Comparison of ENCODE assay signal across 16 mouse cellular contexts in the genomic region with DNA sequence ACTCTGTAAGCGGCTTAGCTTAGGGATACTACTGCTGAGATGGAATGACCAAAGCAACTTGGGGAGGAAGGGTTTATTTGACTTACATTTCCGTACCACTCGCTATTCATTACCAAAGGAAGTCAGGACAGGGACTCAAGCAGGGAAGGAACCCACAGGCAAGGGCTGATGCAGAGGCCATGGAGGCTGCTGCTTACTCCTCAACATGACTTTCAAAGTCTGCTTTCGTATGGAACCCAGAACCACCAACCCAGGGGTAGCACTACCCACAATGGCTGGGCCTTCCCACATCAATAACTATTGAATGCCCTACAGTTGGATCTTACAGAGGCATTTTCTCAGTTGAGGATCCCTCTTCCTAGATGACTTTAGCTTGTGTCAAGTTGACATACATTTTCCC.
"Had no signal": no experiment of that assay in that cellular context is flagged by ENCODE, and none has a peak within 500 bp of the region (broad histone marks: within the 10 kb centered on the region; RNA-seq: fewer than 3 reads in every experiment).

No protein-coding gene starts in this region.

- H3K27me3 ChIP-seq: kidney, embryonic 15.5 days; limb, embryonic 13.5 days; liver, embryonic 12.5 days; liver, embryonic 15.5 days; lung, embryonic 15.5 days had no signal

- H3K9me3 ChIP-seq: kidney, embryonic 15.5 days; limb, embryonic 13.5 days; liver, embryonic 12.5 days; liver, embryonic 15.5 days; lung, embryonic 15.5 days had no signal

- ATAC-seq: inflammation-experienced regulatory T-cells, adult 6 months; liver, embryonic 12.5 days had no signal

- H3K4me3 ChIP-seq: kidney, embryonic 15.5 days; limb, embryonic 13.5 days; liver, embryonic 12.5 days; liver, embryonic 15.5 days; lung, embryonic 15.5 days had no signal

- H3K4me2 ChIP-seq: kidney, embryonic 15.5 days; limb, embryonic 13.5 days; liver, embryonic 12.5 days; liver, embryonic 15.5 days; lung, embryonic 15.5 days had no signal

- H3K36me3 ChIP-seq: kidney, embryonic 15.5 days; limb, embryonic 13.5 days; liver, embryonic 12.5 days; liver, embryonic 15.5 days; lung, embryonic 15.5 days had no signal

- H3K4me1 ChIP-seq: limb, embryonic 13.5 days; liver, embryonic 12.5 days; lung, embryonic 15.5 days had no signal

- DNase-seq: kidney, adult 8-10 months; kidney, postnatal 14 days; kidney, postnatal 4 days; left cerebral cortex, postnatal 4 days; liver; lung, adult 18-20 months; lung, postnatal 10 days; lung, postnatal 36 days; midbrain, embryonic 14.5 days; thymus, postnatal 25 days had no signal

- H3K9ac ChIP-seq: kidney, embryonic 15.5 days; limb, embryonic 13.5 days; liver, embryonic 12.5 days; liver, embryonic 15.5 days; lung, embryonic 15.5 days had no signal

- H3K27ac ChIP-seq: kidney, embryonic 15.5 days; limb, embryonic 13.5 days; liver, embryonic 12.5 days; liver, embryonic 15.5 days; lung, embryonic 15.5 days had no signal
